Mouse (Mus musculus) left cerebral cortex, adult 2 months (tissue): ENCODE results near the gene Sptbn4. TPM values are rescaled to one million over a fixed set of nuclear protein-coding genes. Genes with fewer than 3 reads are reported as not detected.
"Not testable (repeated sequence)": the region's sequence is repeated elsewhere in the genome, so short reads cannot be mapped to it uniquely, and the experiment has no call there.

Experiments
- DNase-seq, 2 experiments: peaks; one replicate each; pipeline ENCODE4 v3.0.0; 2021 to 2022; ENCODE audit warnings: low spot score in 2 of 2, mixed read lengths in 1 of 2; ENCODE audit errors: extremely low spot score in 1 of 2
- H3K27ac ChIP-seq: fragments of 200-600 bp; 2 replicates; pipeline ENCODE4 v1.8.1; 2022
- H3K4me3 ChIP-seq: fragments of 200-600 bp; 2 replicates; pipeline ENCODE4 v1.8.1; 2022
- CTCF ChIP-seq: fragments of 200-600 bp; IDR thresholded peaks from 2 replicates; pipeline ENCODE4 v1.8.1; 2022; ENCODE audit warnings: antibody characterized with exemption, mild to moderate bottlenecking, moderate library complexity
- intact Hi-C: fragments of 180-260 bp; cut with DNase I; formaldehyde crosslinking; loops from one replicate; pipeline ENCODE4 v1.15.1; 2025
- long read RNA-seq, 2 experiments: library from polyadenylated mRNA; stranded (forward); transcript quantifications; one replicate each; pipeline ENCODE4 v2.0.0; 2021; ENCODE audit warnings: borderline mapping rate in 2 of 2
- total RNA-seq, 2 experiments: library from RNA; stranded (reverse); gene quantifications; 2 replicates each; pipeline ENCODE4 v1.2.3; 2021

Gene Sptbn4
- 100 to 1,000 TPM; 153 to 162 TPM for total RNA-seq
- long read RNA-seq, experiment 1, full-length matches to known transcripts, result 177 of 250 reads
- long read RNA-seq, experiment 1, partial matches to known transcripts, result 50 of 250 reads
- long read RNA-seq, experiment 1, other reads (novel, unspliced or antisense), result 23 of 250 reads
- long read RNA-seq, experiment 2, full-length matches to known transcripts, result 129 of 193 reads
- long read RNA-seq, experiment 2, partial matches to known transcripts, result 48 of 193 reads
- long read RNA-seq, experiment 2, other reads (novel, unspliced or antisense), result 16 of 193 reads

GRCm38 (mm10) chr7:27447419-27448286 is at the start of gene Sptbn4, which contains the start of gene Blvrb:
Gene Sptbn4 (minus strand): TSS chr7:27447686.
Gene Blvrb (plus strand): TSS chr7:27447978.
- Histone ChIP-seq H3K27ac (peak within 1 kb of the TSS; percentile 69), H3K4me3 (peak within 1 kb of the TSS; percentile 68)
- DNase-seq, result peak; percentile 93 to 97
- TF ChIP-seq CTCF, result peak; percentile 34
- intact Hi-C loops, result loop anchor here (1.0 to 5.0 kb wide), 4 partner anchors 26 to 111 kb away; partner anchors contain the start of genes Ltbp4 and Sertad3

DNA sequence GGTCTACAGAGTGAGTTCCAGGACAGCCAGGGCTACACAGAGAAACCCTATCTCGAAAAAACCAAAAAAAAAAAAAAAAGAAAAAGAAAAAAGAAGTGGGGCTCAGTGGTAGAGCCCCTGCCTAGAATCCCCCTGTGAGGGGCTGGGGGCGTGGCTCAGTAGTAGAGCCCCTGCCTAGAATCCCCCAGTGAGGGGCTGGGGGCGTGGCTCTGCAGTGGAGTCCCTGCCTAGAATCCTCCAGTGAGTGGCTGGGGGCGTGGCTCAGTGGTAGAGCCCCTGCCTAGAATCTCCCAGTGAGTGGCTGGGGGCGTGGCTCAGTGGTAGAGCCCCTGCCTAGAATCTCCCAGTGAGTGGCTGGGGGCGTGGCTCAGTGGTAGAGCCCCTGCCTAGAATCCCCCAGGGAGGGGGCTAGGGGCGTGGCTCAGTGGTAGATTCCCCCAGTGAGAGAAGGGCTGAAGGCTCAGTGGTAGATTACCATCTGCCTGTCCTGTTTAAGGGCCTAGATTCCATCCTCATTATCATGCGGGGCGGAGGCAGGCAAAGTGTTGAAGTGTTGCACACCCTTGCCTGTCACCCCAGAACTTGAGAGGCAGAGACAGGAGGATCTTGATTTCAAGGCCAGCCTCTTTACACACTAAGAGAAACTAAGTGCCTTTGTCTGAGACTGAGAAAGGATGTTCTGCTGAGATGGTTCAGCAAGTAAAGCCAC is 47.3 kb upstream of the Sptbn4 start:
- DNase-seq, H3K27ac ChIP-seq, H3K4me3 ChIP-seq: not testable (repeated sequence)
- intact Hi-C loops, result loop anchor here (5.0 kb wide), 1 partner anchor 97 kb away; the partner anchor contains the start of gene Akt2

DNA sequence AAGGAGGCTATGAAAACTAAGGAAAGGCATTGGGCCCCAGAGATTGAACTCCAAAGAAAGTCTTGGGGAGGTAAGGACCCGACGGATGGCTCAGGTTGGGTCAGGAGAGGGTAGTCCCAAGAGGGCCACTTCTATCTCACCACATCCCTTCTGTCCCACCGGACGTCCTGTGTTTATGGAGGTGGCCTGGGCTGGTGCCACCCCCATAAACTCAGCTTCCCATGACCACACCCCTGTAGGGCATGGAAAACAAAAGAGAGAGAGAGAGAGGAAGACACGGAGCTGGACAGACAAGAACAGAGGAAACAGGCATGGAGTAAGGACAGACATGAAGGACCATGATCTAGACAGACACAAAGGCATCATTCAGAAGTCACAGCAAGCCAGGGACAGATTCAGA is 46.0 kb upstream of the Sptbn4 start:
- no peak for TF ChIP-seq CTCF
- Histone ChIP-seq H3K27ac (no peak overlapping the region), H3K4me3 (no peak overlapping the region)
- intact Hi-C loops, result loop anchor here (2.0 to 5.0 kb wide), 2 partner anchors 13 to 99 kb away; partner anchors contain the start of gene Akt2
- no peak for DNase-seq

- Histone ChIP-seq H3K27ac (no peak overlapping the region), H3K4me3 (no peak overlapping the region)
- DNase-seq, result no peak
- no peak for TF ChIP-seq CTCF
- intact Hi-C loops, result loop anchor here (2.0 to 5.0 kb wide), 2 partner anchors 14 to 99 kb away; partner anchors contain the start of gene Akt2
Measured at GRCm38 (mm10) chr7:27493022-27493421, 45.5 kb upstream of the Sptbn4 start.

DNA sequence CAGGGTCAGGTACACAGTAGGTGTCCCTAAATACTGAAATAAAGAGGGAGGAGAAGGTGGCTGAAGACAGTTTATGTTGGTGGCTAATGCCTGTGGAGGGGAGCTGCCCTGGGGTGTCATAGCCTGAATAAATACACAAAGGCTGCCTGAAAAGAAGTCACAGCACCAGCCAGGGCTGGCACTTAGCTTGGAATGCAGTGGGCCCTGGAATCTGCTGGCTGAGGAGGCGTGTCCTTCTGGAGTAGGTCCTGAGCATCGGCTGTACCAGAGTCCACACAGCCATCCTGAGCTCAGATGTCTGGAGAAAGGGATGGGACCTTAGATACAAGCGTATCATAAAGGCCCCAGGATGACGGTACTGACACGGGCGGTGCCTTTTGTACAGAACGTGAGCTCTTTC is 44.4 kb upstream of the Sptbn4 start:
- intact Hi-C loops, result loop anchor here (2.0 to 5.0 kb wide), 3 partner anchors 15 to 155 kb away; partner anchors contain the start of genes Akt2 and Ltbp4
- Histone ChIP-seq H3K27ac (no peak overlapping the region), H3K4me3 (no peak overlapping the region)
- TF ChIP-seq CTCF, result no peak
- no peak for DNase-seq

DNA sequence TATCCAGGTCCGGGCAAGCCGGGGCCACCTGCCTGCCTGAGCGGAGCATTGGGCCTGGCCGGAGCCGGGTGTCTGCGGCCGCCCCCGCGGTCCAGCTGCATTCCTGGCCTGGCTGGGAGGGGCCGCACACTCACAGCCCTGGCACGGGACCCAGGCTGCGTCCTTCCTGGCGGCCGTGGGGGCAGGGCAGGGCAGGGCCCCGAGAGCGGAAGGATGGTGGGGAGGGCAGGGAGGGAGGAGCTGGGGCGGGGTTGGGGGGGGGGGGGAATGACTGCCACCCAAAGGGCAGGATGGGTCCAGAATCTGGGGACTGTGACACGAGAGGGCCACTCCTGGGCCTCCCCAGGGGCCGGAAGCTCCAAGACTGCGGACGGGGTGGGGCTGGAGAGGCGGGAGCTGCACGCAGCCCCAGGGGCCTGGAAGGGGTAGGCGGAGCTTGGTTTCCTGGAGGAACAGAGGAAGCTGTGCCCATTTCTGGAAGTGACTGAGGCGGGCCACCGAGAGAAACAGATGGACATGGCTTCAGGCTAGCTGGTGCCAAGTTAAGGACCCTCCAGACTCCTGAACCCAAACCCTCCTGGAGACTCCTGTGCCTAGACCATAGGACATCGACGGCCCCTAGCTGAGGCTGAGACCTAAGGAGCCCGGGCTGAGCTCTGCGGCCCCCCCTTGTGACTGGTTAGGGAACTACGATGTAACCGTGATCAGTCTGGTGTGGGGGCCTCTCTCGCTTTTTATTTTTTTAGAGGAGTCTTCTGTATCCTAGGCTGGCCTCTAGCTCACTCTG is 43.2 kb upstream of the Sptbn4 start:
- peak; percentile 80 to 82 for DNase-seq
- TF ChIP-seq CTCF, result peak; percentile 92
- peak overlapping the region; percentile 83 for H3K27ac ChIP-seq
- intact Hi-C loops, result loop anchor here (1.0 to 5.0 kb wide), 3 partner anchors 17 to 154 kb away; partner anchors contain the start of genes Akt2, Ltbp4 and Sertad3
- peak overlapping the region; percentile 45 for H3K4me3 ChIP-seq

DNA sequence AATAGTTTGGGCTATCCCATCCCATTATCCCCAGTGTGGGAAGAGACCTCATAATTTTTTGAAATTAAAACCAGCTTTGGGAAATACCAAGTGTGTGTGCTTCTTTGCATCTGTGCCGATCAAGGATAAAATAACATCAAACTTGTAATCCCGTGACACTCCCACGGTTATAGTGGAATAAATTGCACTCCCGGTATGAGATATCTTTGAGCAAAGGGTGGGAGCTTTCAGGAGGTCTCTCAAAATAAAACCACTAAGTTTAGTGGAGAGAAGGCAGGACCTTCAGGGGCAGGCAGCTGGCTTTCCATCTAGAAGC is 42.7 kb upstream of the Sptbn4 start:
- intact Hi-C loops, result loop anchor here (1.0 to 5.0 kb wide), 3 partner anchors 17 to 153 kb away; partner anchors contain the start of genes Akt2, Ltbp4 and Sertad3
- Histone ChIP-seq H3K4me3 (peak overlapping the region; percentile 45), H3K27ac (peak overlapping the region; percentile 83)
- no peak for TF ChIP-seq CTCF
- no peak for DNase-seq

DNA sequence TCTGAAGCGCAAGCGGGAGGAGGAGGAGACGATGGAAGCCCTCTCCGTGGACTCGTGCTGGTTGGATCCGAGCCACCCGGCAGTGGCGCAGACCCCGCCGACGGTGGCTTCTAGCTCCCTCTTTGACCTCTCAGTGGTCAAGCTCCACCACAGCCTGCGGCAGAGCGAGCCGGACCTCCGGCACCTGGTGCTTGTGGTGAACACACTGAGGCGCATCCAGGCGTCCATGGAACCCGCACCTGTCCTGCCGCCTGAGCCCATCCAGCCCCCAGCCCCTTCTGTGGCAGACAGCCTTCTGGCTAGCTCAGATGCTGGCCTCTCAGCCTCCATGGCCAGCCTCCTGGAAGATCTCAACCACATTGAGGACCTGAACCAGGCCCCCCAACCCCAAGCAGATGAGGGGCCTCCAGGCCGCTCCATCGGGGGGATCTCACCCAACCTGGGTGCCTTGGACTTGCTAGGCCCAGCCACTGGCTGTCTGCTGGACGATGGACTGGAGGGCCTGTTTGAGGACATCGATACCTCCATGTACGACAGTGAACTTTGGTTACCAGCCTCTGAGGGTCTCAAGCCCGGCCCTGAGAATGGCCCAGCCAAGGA is 41.9 kb upstream of the Sptbn4 start:
- peak overlapping the region; percentile 83 for H3K27ac ChIP-seq
- H3K4me3 ChIP-seq, result no peak overlapping the region
- TF ChIP-seq CTCF, result no peak
- DNase-seq, result no peak
- intact Hi-C loops, result loop anchor here (5.0 to 10.0 kb wide), 2 partner anchors 195 to 257 kb away; partner anchors contain the start of genes Coq8b and Zfp607b

DNA sequence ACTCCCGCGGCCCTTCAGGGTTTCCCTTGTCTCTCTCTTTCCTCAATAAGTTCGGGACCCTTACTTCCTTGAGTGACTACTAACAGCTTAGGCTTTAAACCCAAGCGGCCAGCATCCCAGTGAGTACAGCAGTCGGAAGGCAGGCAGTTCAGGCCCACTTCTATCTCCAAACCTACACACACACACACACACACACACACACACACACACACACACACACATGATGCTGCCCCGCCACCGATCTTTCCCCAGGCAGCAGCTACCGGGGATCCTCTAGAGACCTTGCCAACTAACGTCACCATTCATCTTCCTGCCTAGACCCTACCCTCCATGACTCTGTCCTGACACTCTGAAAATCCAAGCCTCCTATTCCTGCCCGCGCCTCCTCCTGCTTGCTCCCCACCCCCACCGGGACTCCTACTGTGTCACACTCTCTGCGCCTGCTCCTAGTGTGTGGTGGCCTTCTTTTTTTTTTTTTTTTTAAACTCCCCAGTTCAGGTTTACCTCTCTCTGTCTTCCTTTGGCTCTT is 40.3 kb upstream of the Sptbn4 start:
- Histone ChIP-seq H3K27ac (peak overlapping the region; percentile 98), H3K4me3 (peak overlapping the region; percentile 70)
- intact Hi-C loops, result loop anchor here (1.0 to 10.0 kb wide), 3 partner anchors 42 to 256 kb away; partner anchors contain the start of genes Coq8b and Zfp607b
- DNase-seq, result peak; percentile 65 to 68
- no peak for TF ChIP-seq CTCF
